Mouse (Mus musculus) cerebellum, adult 2 months (tissue): ENCODE data around the gene Nt5dc1. TPM values are rescaled to one million over a fixed set of nuclear protein-coding genes. Genes with fewer than 3 reads are reported as not detected.

Experiments used
- DNase-seq, 2 experiments: peaks; one replicate each; pipeline ENCODE4 v3.0.0; 2021
- H3K27ac ChIP-seq: fragments of 200-500 bp; 2 replicates; pipeline ENCODE4 v1.5.1; 2012; ENCODE audit warnings: low read length, control low read depth, inconsistent platforms; ENCODE audit not compliant: insufficient read depth
- H3K27me3 ChIP-seq: fragments of 200-500 bp; 2 replicates; pipeline ENCODE4 v1.6.1; 2012; ENCODE audit warnings: inconsistent platforms, mild to moderate bottlenecking, low read length, moderate library complexity; ENCODE audit not compliant: control insufficient read depth, insufficient read depth
- H3K4me1 ChIP-seq: fragments of 200-500 bp; 2 replicates; pipeline ENCODE4 v1.6.1; 2011; ENCODE audit warnings: low read length; ENCODE audit not compliant: control insufficient read depth, insufficient read depth
- H3K4me3 ChIP-seq: fragments of 200-500 bp; replicated peaks from 2 replicates; pipeline ENCODE3; 2011; ENCODE audit warnings: mild to moderate bottlenecking, low read depth, low read length, control low read depth; ENCODE audit not compliant: insufficient read depth
- CTCF ChIP-seq: fragments of 200-500 bp; IDR thresholded peaks from 2 replicates; pipeline ENCODE4 v1.5.1; 2011; ENCODE audit warnings: low read depth, mild to moderate bottlenecking, control low read depth, low read length, moderate library complexity, borderline replicate concordance; ENCODE audit not compliant: insufficient read depth
- POLR2A ChIP-seq: fragments of 200-500 bp; IDR thresholded peaks from 2 replicates; pipeline ENCODE4 v1.6.1; 2011; ENCODE audit warnings: low read length, control low read depth, borderline replicate concordance; ENCODE audit not compliant: insufficient read depth
- WGBS: fragments of 180-500 bp; shearing (Covaris S2); methylation state at CpG from one replicate; pipeline ENCODE4 v1.1.7; 2018; 5-methylcytosine and 5-hydroxymethylcytosine counted together
- polyA plus RNA-seq: library from polyadenylated mRNA; depleted of rRNA; stranded (reverse); fragments of >200 nt; gene quantifications from 2 replicates; pipeline ENCODE4 v1.2.3, GENCODE M21; 2012

Nt5dc1 gene
- polyA plus RNA-seq, 1 experiment = 2.0 TPM

GRCm38 (mm10) chr10:34341886-34342285, 76.5 kb downstream of the Nt5dc1 start:
- Histone ChIP-seq H3K4me1 (no peaks in the 10 kb centered on the region), H3K27me3 (no peaks in the 10 kb centered on the region), H3K27ac (no peak overlapping the region), H3K4me3 (no peak overlapping the region)
- no peak for TF ChIP-seq POLR2A
- TF ChIP-seq CTCF = no peak
- 78% methylated on average over 1 of the region's 1 CpGs for WGBS
- DNase-seq = no peak

- 87% methylated on average over 6 of the region's 6 CpGs for WGBS
- Histone ChIP-seq H3K4me1 (no peaks in the 10 kb centered on the region), H3K4me3 (no peak overlapping the region), H3K27ac (no peak overlapping the region), H3K27me3 (no peaks in the 10 kb centered on the region)
- TF ChIP-seq POLR2A (no peak), CTCF (no peak)
- no peak for DNase-seq
Observed at GRCm38 (mm10) chr10:34341014-34341413, 77.3 kb downstream of the Nt5dc1 start.

- H3K27ac ChIP-seq = no peak overlapping the region
- no peaks in the 10 kb centered on the region for H3K4me1 ChIP-seq
- no peak overlapping the region for H3K4me3 ChIP-seq
- peak; percentile 35 to 51 for DNase-seq
- TF ChIP-seq POLR2A (no peak), CTCF (peak; percentile 80)
- no peaks in the 10 kb centered on the region for H3K27me3 ChIP-seq
- WGBS = 0% methylated on average over 2 of the region's 2 CpGs
Observed at GRCm38 (mm10) chr10:34328310-34328709, 90.0 kb downstream of the Nt5dc1 start.

- no peak for DNase-seq
- Histone ChIP-seq H3K4me3 (no peak overlapping the region), H3K4me1 (no peaks in the 10 kb centered on the region), H3K27ac (no peak overlapping the region), H3K27me3 (no peaks in the 10 kb centered on the region)
- TF ChIP-seq CTCF = no peak
- TF ChIP-seq POLR2A = no peak
- 59% methylated on average over 5 of the region's 5 CpGs for WGBS
Observed at GRCm38 (mm10) chr10:34327144-34327543, 91.2 kb downstream of the Nt5dc1 start.

- Histone ChIP-seq H3K27ac (no peak overlapping the region), H3K4me3 (no peak overlapping the region), H3K27me3 (no peaks in the 10 kb centered on the region), H3K4me1 (no peaks in the 10 kb centered on the region)
- peak; percentile 51; the same call in 1 of the 2 replicates for TF ChIP-seq CTCF
- no peak for TF ChIP-seq POLR2A
- WGBS = 21% methylated on average over 4 of the region's 4 CpGs
- peak in 1 of 2 experiments; percentile 14 for DNase-seq
Observed at GRCm38 (mm10) chr10:34326701-34327100, 91.7 kb downstream of the Nt5dc1 start.

- H3K27ac ChIP-seq = no peak overlapping the region
- TF ChIP-seq CTCF = no peak
- no peak for TF ChIP-seq POLR2A
- 78% methylated on average over 2 of the region's 2 CpGs for WGBS
- no peak overlapping the region for H3K4me3 ChIP-seq
- no peak for DNase-seq
- H3K4me1 ChIP-seq = peaks cover 8% of the 10 kb centered on the region; the same call in 1 of the 2 replicates
- no peaks in the 10 kb centered on the region for H3K27me3 ChIP-seq
Observed at GRCm38 (mm10) chr10:34320809-34321208, 97.5 kb downstream of the Nt5dc1 start.

- Histone ChIP-seq H3K27me3 (no peaks in the 10 kb centered on the region), H3K27ac (peak overlapping the region; percentile 49), H3K4me1 (peaks cover 12% of the 10 kb centered on the region; the same call in 1 of the 2 replicates), H3K4me3 (peak overlapping the region; percentile 33)
- DNase-seq = no peak
- TF ChIP-seq POLR2A (no peak), CTCF (no peak)
- whole genome bisulfite sequencing = 9% methylated on average over 2 of the region's 2 CpGs
Observed at GRCm38 (mm10) chr10:34317217-34317606, 101.1 kb downstream of the Nt5dc1 start.

- Histone ChIP-seq H3K27me3 (no peaks in the 10 kb centered on the region), H3K27ac (peak overlapping the region; percentile 49), H3K4me1 (peaks cover 12% of the 10 kb centered on the region; the same call in 1 of the 2 replicates), H3K4me3 (peak overlapping the region; percentile 33)
- 2% methylated on average over 3 of the region's 3 CpGs for WGBS
- peak; percentile 22; the same call in 1 of the 2 replicates for TF ChIP-seq POLR2A
- no peak for TF ChIP-seq CTCF
- peak; percentile 71 to 88 for DNase-seq
Observed at GRCm38 (mm10) chr10:34316571-34317216, 101.7 kb downstream of the Nt5dc1 start.
